Mouse (Mus musculus) ovary, adult 18-20 months (tissue): ENCODE measurements around the gene Il10ra.

Source experiments
- DNase-seq: peaks from one replicate; pipeline ENCODE4 v3.0.0; 2022; ENCODE audit warnings: low spot score, mixed read lengths

The Il10ra gene

DNA sequence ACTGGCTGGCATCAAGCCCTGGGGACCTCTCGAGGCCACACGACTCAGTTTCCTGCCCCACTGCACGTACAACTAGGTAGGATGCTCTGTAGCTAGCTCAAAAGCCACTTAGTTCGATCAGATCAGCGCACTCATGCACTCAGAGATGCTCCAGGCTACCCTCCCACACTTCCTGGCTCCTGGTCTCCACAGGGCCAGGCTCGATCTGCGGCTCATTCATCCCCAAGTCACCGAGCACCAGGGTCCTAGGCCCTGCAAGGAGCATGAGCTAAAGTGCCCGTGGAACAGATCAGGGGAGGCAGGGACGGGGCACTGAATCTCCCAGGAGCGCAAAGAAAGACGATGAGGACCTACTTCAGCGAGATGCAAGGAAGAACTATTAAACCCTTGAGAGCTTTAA lies 9.9 kb downstream of the Il10ra start:
- no peak for DNase-seq

DNA sequence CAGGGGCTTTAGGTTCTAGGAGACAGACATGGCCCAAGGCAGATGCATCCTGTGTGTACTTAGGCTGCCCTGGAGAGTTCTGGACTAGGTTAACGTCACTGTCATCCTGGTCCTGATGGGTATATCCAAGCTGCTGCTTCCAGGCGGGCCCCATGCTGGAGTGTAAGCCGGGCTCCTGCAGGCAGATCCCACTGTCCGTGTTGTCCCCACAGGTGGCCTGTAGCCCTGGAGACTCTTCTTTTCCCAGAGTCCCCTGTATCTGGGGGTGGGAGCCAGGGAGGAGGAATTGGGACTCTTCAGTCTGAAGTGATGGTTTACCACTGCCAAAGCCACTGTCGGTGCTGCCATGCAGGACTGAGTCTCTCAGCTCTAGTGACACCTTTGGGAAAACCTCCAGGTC lies 13.0 kb downstream of the Il10ra start:
- DNase-seq = no peak

DNA sequence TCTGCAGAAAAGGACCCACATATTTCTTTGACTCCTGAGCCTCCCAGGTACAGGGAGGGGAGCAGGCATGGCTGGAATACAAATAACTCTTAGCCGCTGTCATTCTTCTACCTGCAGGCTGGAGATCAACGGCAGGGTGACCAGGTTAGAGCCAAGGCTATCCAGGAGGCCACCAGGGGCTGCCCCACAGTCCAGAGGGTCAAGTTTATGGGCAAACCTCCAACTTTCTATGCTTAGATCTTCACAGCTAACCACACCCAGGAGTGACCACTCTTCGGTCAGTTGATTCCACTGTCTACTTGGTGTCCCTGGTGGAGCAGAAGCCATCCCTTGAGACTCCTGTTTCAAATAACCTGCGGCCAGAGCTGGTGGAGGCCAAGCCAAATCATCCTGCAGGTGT lies 13.5 kb downstream of the Il10ra start:
- DNase-seq = no peak

DNA sequence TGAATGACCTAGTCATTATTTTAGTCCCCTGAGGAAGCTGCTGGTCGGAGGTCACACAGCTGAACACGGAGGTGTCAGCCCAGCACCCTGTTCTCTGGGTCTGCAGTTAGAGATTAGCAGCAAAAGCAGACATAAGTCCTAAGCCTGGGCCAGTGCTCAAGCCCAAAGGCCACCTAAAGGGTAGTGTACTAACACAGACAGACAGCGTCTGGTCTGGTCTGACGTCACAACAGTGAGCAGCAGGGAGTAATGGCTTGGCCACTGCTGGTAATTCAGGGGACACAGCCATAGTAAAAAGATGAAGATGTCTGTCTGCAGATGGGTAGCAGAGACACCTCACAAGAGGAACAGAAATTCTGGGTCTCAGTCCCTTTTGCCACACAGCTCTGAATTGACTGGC lies 14.3 kb downstream of the Il10ra start:
- DNase-seq = no peak

DNA sequence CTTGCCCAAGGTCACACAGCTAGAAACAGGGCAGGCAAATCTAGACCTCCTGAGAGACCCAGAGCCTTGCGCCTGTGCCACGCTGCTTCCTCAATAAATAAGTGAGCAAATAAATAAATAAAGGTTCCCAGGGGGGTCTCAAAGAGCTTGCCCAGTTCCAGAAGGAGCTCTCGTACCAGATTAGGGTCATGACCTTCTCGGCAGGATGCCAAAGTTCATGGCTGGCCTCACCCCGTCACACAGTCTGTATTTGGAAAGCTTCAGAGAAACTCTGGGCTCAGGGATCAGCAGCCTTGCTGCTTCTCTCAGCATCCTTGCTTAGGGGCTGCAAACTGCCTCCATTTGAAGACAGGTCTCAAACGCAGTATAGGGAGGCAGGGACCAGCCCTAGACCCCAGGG lies 14.9 kb downstream of the Il10ra start:
- DNase-seq = no peak

DNA sequence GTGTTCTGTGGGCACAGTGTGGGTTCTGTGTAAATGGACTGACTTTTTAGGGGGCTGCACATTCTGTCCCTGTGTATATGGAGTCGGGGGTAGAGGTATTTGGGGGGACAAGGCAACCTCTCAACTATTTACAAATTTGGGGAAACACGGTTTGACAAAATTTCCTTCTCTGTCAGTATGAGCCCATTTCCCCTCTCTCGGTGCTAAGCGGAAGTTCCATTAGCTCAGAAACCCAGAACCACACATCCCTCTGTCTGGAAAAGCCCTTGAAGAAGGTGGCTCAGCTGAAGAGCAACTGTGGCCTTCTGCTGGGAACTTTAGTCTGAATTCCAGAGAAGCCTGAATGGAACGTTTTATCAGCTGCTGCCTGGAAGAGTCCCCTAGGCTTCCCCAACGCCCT lies 16.6 kb downstream of the Il10ra start:
- no peak for DNase-seq

DNA sequence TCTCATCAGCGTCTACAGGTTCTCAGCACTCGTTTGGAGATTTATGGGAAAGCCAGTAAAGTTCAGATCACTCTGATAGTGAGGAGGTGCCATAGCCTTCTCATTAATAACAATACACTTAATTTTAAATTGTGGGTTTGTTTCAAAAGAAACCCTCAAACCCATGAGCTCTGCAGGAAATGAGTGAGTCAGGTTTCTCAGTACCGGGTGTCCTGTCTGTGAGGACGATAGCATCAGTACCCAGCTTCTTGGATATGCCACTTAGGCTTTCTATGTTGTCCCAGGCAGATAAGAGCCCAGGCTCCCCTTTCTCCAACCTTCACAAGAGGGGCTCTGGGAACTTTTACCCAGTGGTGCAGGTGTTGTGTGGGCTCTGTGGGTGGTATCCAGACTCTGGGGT lies 17.0 kb downstream of the Il10ra start:
- DNase-seq = no peak

DNA sequence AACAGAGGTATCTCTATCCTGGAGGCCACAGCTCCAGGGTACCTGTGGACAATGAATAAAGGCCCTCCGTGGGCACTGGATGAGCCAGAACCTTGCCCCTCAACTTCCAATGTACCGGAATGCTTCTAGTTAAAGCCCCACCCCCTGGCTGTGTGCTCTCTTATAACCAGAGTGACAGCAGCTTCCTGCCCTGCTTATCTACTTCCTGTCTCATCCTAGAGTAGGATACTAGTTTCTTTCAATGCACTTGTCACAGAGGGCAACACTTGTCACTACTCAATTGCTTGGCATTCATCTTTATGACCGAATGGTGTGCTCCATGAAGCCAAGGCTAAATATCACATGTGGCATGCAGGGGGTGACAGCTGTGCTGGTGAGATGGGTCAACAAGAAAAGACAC lies 17.7 kb downstream of the Il10ra start:
- DNase-seq = no peak

DNA sequence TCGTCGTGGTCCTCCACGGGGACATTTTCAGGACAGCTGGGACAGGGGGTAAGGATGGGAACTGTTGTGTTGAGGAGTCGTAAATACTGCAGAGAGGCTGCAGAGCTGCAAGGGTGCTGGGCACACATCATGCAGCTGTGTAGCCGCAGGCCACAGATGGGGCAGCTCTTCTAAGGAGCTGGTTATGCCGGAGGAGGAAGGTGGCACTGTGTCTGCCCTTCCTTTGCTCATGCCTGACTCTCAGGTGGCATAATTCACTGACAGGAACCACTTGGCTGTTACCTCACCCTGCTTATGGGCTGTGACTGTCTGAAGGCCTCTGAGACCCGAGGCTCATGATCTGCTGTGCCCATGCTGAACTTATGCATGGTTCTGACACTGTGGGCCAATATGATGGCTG lies 18.6 kb downstream of the Il10ra start:
- DNase-seq = no peak

DNA sequence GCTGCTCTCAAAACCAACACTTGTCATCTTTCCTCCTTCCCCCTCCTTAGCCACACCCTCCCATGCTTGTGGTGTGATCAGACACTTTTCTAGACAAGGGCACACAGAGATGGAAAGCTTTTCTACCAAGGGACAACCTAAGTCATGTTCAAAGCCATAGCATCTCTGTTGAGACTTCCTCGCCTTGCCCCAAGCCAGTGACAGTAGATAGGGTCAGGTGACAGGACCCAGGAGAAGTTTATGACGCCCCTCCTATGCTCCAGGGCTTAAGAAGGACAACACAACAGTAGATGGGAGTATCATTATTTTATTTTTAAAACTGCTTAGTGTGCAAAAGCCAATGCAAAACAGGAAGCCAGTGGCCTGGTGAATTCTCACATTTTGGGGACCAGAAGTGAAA lies 21.4 kb downstream of the Il10ra start:
- no peak for DNase-seq

DNA sequence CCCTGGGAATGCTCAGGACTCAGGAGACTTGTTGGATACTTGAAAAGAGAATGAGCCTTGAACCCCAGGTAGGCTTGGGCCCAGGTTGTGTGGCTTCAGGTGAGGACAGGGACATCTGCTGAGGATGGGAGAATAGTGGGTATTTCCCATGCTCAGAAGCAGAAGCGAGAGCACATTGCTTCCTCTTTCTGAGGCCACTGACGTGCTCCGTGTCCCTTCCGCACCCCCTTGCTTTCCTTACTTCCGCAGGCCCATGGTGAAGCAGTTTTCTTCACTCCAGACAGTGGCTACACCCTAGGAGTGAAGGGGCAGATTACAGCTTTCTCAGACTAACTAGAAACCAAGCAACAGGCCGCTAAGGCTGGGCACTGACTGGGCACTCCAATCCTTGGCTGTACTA lies 22.9 kb downstream of the Il10ra start:
- DNase-seq = no peak

DNA sequence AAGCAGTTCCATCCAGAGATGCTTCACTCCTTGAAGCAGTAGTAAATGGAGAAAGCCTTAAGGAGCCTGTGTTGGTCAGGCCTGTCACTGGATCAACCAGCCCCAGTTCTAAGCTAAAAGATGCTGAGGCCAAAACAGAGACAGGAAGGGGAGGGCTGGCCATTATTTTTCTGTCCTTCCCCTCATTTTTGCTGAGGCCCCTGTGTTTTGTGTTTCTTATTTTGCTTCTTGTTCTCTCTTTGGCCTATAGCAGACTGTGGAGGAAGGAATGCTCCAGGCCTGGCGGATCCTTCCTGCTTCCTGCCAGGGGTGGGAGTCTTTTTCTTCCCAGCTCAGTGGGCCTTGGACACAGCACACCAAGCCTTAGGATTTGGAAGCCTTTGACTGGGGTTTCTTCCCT lies 23.5 kb downstream of the Il10ra start:
- no peak for DNase-seq

DNA sequence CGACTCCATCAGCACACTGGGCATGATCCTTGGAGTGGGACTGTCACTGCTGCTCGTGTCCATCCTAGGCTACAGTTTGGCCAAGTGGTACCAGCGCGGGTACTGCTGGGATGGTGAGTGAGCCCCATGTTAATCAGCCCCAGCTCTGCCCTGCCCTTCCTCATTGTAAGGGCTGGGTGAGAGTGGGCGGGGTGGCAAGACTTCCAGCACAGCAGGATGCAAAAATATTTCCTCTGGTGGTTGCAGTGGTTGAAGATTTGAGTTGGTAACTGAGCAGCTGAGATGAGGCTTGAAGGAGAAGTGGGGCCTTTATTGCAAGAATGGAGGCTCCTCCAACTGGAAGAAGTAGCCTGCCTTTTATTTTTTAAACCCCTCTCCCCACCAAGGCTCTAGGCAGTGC lies 27.6 kb downstream of the Il10ra start:
- no peak for DNase-seq

DNA sequence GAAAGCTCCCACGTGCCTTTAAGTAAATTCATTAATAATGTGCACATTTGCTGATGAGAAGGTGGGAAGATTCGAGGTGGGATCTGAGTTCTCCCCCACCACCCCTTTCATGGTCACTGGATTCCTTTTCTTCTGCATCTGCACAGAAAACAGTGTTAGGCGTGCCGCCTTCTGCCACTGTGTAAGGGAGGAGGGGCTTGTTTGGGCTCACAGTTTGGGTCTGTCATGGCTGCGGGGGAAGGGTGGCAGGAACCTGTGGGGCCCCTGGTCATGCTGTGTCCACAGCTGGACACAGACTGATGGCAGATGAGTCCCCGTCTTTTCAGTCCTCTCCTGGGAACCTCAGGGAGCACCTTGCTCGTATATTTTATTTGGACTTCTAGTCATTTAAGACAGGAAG lies 32.2 kb downstream of the Il10ra start:
- DNase-seq = no peak

DNA sequence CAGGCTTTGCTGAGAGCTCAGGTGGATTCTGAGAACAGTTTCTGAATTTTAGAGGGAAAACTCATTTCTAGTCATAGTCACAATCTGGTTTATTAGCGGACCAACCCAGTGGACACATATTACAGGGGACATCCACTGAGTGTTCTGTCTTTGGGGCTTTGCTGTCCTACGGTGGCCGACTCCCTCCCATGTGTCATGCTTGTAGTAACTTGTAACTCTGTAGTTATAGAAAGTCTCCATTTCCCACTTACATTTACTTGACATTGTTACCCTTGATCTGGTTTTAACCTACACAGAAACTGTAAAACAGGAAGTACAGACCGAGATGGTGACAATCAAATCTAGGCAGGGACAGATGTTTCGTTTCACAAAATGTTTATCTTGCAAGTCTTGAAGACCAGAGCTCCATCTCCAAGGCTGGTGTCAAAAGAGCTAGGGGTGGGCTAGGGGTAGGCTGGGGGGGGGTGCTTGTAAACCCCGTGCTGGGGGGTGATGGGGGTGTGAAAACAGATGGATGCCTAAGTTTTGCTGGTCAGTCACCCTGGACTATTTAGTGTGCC lies 33.2 kb downstream of the Il10ra start:
- DNase-seq = no peak

DNA sequence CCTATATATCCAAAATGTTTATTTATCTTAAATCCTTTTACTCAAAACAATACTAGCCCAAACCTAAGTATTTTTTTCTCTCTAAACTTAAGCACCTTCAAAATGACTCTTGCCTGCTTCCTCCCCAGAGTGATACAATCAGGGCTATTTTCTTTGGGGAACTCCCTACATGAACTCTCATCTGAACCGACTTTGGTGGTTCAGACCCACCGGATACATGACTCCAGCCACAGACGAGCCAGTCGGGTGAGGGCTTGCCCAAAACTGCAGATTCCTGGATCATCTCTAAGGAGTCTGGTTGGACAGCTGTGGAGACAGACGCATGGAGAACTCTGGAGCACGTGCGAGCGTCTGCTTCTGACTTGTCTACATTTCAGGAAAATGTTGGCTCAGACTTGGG lies 39.6 kb downstream of the Il10ra start:
- no peak for DNase-seq

DNA sequence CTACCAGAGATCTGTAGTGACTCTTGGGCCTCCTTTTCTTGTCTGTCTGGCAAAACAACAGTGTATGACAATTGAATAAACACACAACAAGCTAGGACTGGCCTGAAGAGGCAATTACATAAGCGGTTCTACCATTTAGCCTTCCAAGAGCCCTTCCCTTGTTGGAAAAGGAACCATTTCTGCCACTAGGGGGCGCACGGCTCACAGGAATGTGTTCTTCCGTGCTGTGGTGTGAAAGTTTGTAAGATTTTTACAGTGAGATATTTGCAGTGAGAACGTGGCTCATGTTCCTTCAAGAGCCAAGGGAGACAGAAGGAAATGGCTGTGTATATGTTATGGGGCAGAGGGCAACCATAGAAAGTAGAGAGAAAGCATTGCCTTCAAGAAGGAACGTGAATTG lies 47.4 kb downstream of the Il10ra start:
- DNase-seq = peak; percentile 52

DNA sequence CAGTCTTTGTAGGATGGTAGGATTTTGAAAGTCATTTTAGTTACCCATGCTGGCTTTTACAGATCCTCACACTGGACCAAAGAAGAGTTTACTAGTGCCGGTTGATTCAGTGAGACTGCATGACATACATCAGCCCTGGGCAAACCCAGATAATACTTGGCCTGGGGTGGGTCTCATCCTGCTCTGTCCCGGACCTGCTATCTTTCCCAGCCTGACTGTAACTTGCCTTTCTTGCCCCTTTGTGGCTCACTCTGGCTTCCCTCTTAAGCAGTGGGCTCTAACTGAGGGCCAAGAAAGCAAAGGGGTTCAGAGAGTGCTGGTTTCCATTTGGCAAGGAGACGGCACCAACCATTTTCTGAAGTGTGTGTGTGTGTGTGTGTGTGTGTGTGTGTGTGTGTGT lies 49.3 kb downstream of the Il10ra start:
- DNase-seq = no peak

DNA sequence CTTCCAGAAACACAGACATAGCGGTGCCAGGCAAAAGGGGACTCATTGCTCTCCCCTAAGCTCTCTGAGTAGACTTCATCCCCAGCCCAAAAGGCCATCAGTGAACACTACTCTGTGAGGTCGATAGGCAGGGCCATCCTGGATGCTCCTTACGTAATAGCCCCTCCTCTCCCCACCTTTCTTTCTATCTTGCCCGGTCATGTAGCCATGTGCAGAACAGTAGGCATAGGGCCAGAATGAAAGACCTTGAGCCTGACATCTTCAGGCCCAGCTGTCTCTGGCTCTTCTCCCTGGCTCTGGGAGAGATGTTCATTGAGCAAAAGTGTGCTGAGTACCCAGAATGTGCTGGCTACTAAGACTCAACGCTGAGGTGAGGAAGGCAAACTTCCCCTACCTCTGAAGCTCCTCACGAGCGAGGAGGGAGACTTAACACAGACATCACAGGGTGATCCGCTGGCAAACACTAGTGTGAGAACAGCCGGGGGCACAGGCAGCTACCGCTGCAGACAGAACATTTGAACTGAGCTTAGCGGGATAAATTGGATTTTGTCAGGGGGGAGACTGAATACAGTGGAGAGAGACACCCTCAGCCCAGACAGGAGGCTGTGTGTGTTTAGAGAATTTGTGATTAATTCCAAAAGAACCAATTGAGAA lies 53.3 kb downstream of the Il10ra start:
- DNase-seq = no peak

DNA sequence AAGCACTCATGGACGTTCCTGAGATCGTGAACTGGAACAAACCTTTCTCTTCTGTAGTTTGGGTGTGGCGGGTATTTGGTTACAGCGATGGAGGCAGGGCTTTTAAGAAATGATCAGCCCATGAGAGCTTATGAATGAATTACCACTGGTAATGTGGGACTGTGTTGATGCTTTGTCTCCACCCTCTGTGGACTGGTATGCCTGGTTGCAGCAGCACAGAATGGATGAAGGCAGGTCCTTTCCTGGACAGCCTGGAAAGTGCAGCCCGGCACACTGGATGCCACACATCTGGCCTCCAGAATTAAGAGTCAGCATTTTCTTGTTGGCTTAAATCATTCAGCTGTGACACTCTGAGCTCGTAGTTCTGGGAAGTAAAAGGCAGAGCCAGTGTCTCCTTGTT lies 56.9 kb downstream of the Il10ra start:
- DNase-seq = no peak

DNA sequence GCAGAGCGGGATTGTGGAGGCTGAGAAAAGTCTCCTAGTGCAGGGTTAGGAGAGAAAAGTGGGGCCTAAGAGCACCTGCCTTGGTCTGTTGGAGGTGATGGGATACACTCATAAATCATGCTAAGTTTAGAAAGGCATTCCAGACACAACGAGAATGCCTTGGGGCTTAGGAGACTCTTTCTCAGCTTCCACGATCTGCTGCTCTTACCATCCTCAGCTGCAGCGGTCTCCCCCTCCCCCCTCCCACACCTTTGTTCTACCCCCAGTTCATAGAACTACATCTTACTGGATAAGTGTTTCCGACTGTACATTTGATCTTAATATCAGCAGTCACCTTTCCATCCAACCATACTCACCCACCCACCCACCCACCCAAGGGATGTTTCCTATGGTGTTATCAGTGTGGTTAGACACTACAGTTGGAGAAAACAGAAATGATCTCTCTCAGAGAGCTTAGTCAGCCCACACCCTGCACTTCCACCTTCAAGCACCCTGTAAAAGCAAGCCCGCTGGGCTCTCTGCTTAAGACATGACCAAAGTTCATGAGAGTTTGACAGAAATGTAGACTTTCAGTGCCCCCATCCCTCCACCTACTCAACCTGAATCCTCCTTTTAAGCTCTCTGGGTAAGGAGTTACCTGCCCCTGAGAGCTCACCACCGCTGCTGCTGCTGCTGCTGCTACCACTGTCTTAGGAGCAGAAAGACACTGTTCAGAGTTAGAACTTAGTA lies 61.8 kb downstream of the Il10ra start:
- DNase-seq = no peak

DNA sequence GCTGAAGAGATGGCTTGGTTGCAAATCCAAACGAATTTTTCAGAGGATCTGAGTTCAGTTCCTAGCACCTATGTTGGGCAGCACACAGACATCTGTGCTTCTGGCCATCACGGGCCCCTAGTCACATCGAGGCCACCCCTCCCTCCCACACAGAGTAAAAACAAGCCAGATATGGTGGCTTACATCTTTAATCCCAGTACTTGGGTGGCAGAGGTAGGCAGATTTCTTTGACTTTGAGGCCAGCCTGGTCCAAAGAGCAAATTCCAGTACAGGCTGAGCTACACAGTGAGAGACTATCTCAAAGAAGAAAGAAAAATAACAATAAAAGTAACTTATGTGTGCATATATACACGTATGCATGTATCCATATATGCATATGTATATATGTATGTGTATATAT lies 62.8 kb downstream of the Il10ra start:
- no peak for DNase-seq

DNA sequence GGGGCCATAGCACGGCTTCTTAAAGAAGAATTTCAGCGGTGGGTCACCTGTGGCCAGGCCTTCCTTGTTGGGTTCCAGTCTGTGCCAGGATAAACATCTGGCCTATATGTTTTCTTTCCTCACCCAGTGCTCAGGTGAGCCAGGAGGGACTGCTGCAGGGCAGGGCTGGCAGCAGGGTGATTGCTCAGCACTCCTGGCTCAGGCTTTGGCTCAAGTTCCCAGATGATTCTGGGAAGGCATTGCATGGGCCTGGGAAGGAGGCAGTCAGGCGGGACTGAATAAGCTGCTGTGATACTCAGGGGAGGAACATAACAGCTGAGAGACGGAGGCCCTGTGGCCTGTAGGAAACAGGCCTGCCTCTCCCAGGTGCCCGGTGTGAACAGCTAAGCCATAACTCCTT lies 63.8 kb downstream of the Il10ra start:
- DNase-seq = no peak
